Mouse (Mus musculus) limb, embryonic 12.5 days (tissue): Measurements from ENCODE around the gene Rsrc1. TPM values are rescaled to one million over a fixed set of nuclear protein-coding genes. Genes with fewer than 3 reads are reported as not detected.

Experiments used
- ATAC-seq: fragments of 200-750 bp; cut with Nextera tagmentation; 2 replicates; pipeline ENCODE4 v1.8.0; 2017; ENCODE audit warnings: low read depth, moderate TSS enrichment; ENCODE audit not compliant: insufficient number of reproducible peaks, insufficient read depth, low FRiP score, low TSS enrichment
- H3K27ac ChIP-seq: fragments of 300-500 bp; sonication (generic); 2 replicates; pipeline ENCODE4 v1.5.1; 2016; ENCODE audit warnings: mild to moderate bottlenecking, moderate library complexity
- H3K27me3 ChIP-seq: fragments of 300-500 bp; sonication (generic); 2 replicates; pipeline ENCODE4 v1.6.1; 2016; ENCODE audit warnings: mild to moderate bottlenecking, moderate library complexity
- H3K36me3 ChIP-seq: fragments of 300-500 bp; sonication (generic); 2 replicates; pipeline ENCODE4 v1.6.1; 2016; ENCODE audit warnings: mild to moderate bottlenecking, moderate library complexity
- H3K4me1 ChIP-seq: fragments of 300-500 bp; sonication (generic); replicated peaks from 2 replicates; pipeline ENCODE4 v1.6.1; 2016
- H3K4me2 ChIP-seq: fragments of 300-500 bp; sonication (generic); 2 replicates; pipeline ENCODE4 v1.6.1; 2016; ENCODE audit warnings: mild to moderate bottlenecking, moderate library complexity
- H3K4me3 ChIP-seq: fragments of 300-500 bp; sonication (generic); replicated peaks from 2 replicates; pipeline ENCODE4 v1.5.1; 2016; ENCODE audit warnings: mild to moderate bottlenecking
- H3K9ac ChIP-seq: fragments of 300-500 bp; sonication (generic); replicated peaks from 2 replicates; pipeline ENCODE4 v1.6.1; 2016; ENCODE audit warnings: mild to moderate bottlenecking, moderate library complexity
- H3K9me3 ChIP-seq: fragments of 300-500 bp; sonication (generic); 2 replicates; pipeline ENCODE4 v1.6.1; 2016; ENCODE audit warnings: mild to moderate bottlenecking, moderate library complexity
- WGBS: fragments of 180-500 bp; shearing (Covaris S2); methylation state at CpG from one replicate; pipeline ENCODE4 v1.1.7; 2016; 5-methylcytosine and 5-hydroxymethylcytosine counted together
- polyA plus RNA-seq: library from polyadenylated mRNA; unstranded; fragments of >200 nt; fragmentation: Nextera tagmentation; extraction: Ambion mirVana; gene quantifications from 2 replicates; pipeline ENCODE4 v1.2.1, GENCODE M21; 2016

Rsrc1 gene
- 47.4 and 49.5 TPM in 2 replicates for polyA plus RNA-seq

GRCm38 (mm10) chr3:66981101-66981661 lies at the start of gene Rsrc1:
Gene Rsrc1 (plus strand): TSS chr3:66981390.
- H3K27ac ChIP-seq: peak within 1 kb of the TSS; percentile 99
- WGBS: under 1% methylated on average over 59 of the region's 62 CpGs
- H3K4me2 ChIP-seq: peak within 1 kb of the TSS; percentile 76
- peaks cover 43% of the 10 kb centered on the region for H3K27me3 ChIP-seq
- H3K4me1 ChIP-seq: peaks cover 19% of the 10 kb centered on the region
- no peaks in the 10 kb centered on the region for H3K36me3 ChIP-seq
- peak within 1 kb of the TSS; percentile 97 for H3K9ac ChIP-seq
- no peaks in the 10 kb centered on the region for H3K9me3 ChIP-seq
- no peak for ATAC-seq
- H3K4me3 ChIP-seq: peak within 1 kb of the TSS; percentile 73

- WGBS: 16% methylated on average over 10 of the region's 10 CpGs
- Histone ChIP-seq H3K9ac (no peak overlapping the region), H3K4me1 (0 out of 2 replicates have a peak, but pooled peaks cover 7% of the 10 kb centered on the region), H3K9me3 (no peaks in the 10 kb centered on the region), H3K36me3 (no peaks in the 10 kb centered on the region), H3K27ac (no peak overlapping the region), H3K4me2 (no peak overlapping the region), H3K4me3 (no peak overlapping the region), H3K27me3 (no peaks in the 10 kb centered on the region)
- ATAC-seq: no peak
These were observed 41.5 kb upstream of the Rsrc1 start for GRCm38 (mm10) chr3:66939675-66940074.

GRCm38 (mm10) chr3:66955126-66955525 lies 26.1 kb upstream of the Rsrc1 start:
- Histone ChIP-seq H3K4me3 (no peak overlapping the region), H3K9me3 (no peaks in the 10 kb centered on the region), H3K4me1 (no peaks in the 10 kb centered on the region), H3K27ac (no peak overlapping the region), H3K9ac (no peak overlapping the region), H3K4me2 (no peak overlapping the region), H3K27me3 (no peaks in the 10 kb centered on the region), H3K36me3 (no peaks in the 10 kb centered on the region)
- ATAC-seq: no peak
- WGBS: 62% methylated on average over 2 of the region's 2 CpGs

GRCm38 (mm10) chr3:66959972-66960371 lies 21.2 kb upstream of the Rsrc1 start:
- Histone ChIP-seq H3K4me3 (no peak overlapping the region), H3K9ac (no peak overlapping the region), H3K27me3 (peaks cover 4% of the 10 kb centered on the region), H3K36me3 (no peaks in the 10 kb centered on the region), H3K27ac (no peak overlapping the region), H3K4me1 (peaks cover 6% of the 10 kb centered on the region; the same call in 1 of the 2 replicates), H3K9me3 (no peaks in the 10 kb centered on the region), H3K4me2 (no peak overlapping the region)
- no peak for ATAC-seq
- WGBS: 62% methylated on average over 5 of the region's 5 CpGs

- WGBS: 41% methylated on average over 3 of the region's 3 CpGs
These were observed 16.3 kb upstream of the Rsrc1 start for GRCm38 (mm10) chr3:66964884-66965283.

GRCm38 (mm10) chr3:66967508-66967907 lies 13.7 kb upstream of the Rsrc1 start:
- WGBS: 10% methylated on average over 4 of the region's 4 CpGs
- Histone ChIP-seq H3K27ac (no peak overlapping the region), H3K36me3 (no peaks in the 10 kb centered on the region), H3K9ac (no peak overlapping the region), H3K4me3 (no peak overlapping the region), H3K4me1 (peaks cover 22% of the 10 kb centered on the region), H3K9me3 (no peaks in the 10 kb centered on the region), H3K4me2 (no peak overlapping the region), H3K27me3 (peaks cover 38% of the 10 kb centered on the region)
- ATAC-seq: no peak

More at GRCm38 (mm10) chr3:66964884-66965283, 16.3 kb upstream of the Rsrc1 start:
- H3K36me3 ChIP-seq: no peaks in the 10 kb centered on the region
- no peak overlapping the region for H3K27ac ChIP-seq
- H3K9ac ChIP-seq: no peak overlapping the region
- peaks cover 17% of the 10 kb centered on the region for H3K27me3 ChIP-seq
- no peaks in the 10 kb centered on the region for H3K9me3 ChIP-seq
- peaks cover 7% of the 10 kb centered on the region; the same call in 1 of the 2 replicates for H3K4me1 ChIP-seq
- no peak overlapping the region for H3K4me3 ChIP-seq
- no peak for ATAC-seq
- no peak overlapping the region for H3K4me2 ChIP-seq

GRCm38 (mm10) chr3:66970261-66970660 lies 10.9 kb upstream of the Rsrc1 start:
- Histone ChIP-seq H3K4me2 (peak overlapping the region; percentile 48), H3K27me3 (peaks cover 53% of the 10 kb centered on the region), H3K36me3 (peaks cover 16% of the 10 kb centered on the region), H3K4me1 (peaks cover 24% of the 10 kb centered on the region), H3K27ac (peak overlapping the region; percentile 74), H3K4me3 (peak overlapping the region; percentile 20), H3K9ac (no peak overlapping the region), H3K9me3 (no peaks in the 10 kb centered on the region)
- WGBS: 8% methylated on average over 10 of the region's 10 CpGs
- 0 out of 2 replicates have a peak, but pooled peaks have one; percentile 2 for ATAC-seq

- Histone ChIP-seq H3K27me3 (peaks cover 50% of the 10 kb centered on the region), H3K4me3 (peak overlapping the region; percentile 20), H3K27ac (peak overlapping the region; percentile 74), H3K36me3 (peaks cover 16% of the 10 kb centered on the region), H3K4me1 (peaks cover 24% of the 10 kb centered on the region), H3K9ac (no peak overlapping the region), H3K4me2 (peak overlapping the region; percentile 48), H3K9me3 (no peaks in the 10 kb centered on the region)
- WGBS: 3% methylated on average over 29 of the region's 29 CpGs
- peak; percentile 29; the same call in 1 of the 2 replicates for ATAC-seq
These were observed 10.4 kb upstream of the Rsrc1 start for GRCm38 (mm10) chr3:66970661-66971331.

GRCm38 (mm10) chr3:66972191-66972950 lies 8.8 kb upstream of the Rsrc1 start:
- Histone ChIP-seq H3K36me3 (peaks cover 16% of the 10 kb centered on the region), H3K27me3 (peaks cover 50% of the 10 kb centered on the region), H3K4me3 (peak overlapping the region; percentile 16), H3K9me3 (no peaks in the 10 kb centered on the region), H3K4me1 (peaks cover 24% of the 10 kb centered on the region), H3K4me2 (peak overlapping the region; percentile 87), H3K9ac (peak overlapping the region; percentile 31), H3K27ac (peak overlapping the region; percentile 66; the same call in 1 of the 2 replicates)
- ATAC-seq: no peak
- 14% methylated on average over 16 of the region's 16 CpGs for WGBS

GRCm38 (mm10) chr3:66973391-66973943 lies 7.7 kb upstream of the Rsrc1 start:
- peak; percentile 43 for ATAC-seq
- Histone ChIP-seq H3K9ac (peak overlapping the region; percentile 76), H3K9me3 (no peaks in the 10 kb centered on the region), H3K4me2 (peak overlapping the region; percentile 87), H3K4me1 (peaks cover 24% of the 10 kb centered on the region), H3K4me3 (peak overlapping the region; percentile 57), H3K36me3 (peaks cover 16% of the 10 kb centered on the region), H3K27ac (peak overlapping the region; percentile 90), H3K27me3 (peaks cover 52% of the 10 kb centered on the region)
- WGBS: under 1% methylated on average over 59 of the region's 59 CpGs

- H3K4me2 ChIP-seq: peak overlapping the region; percentile 87
- ATAC-seq: no peak
- 0 out of 2 replicates have a peak overlapping the region, but pooled peaks have one; percentile 23 for H3K9ac ChIP-seq
- peak overlapping the region; percentile 90 for H3K27ac ChIP-seq
- peaks cover 16% of the 10 kb centered on the region for H3K36me3 ChIP-seq
- peaks cover 63% of the 10 kb centered on the region for H3K27me3 ChIP-seq
- peaks cover 34% of the 10 kb centered on the region for H3K4me1 ChIP-seq
- H3K4me3 ChIP-seq: peak overlapping the region; percentile 57; the same call in 1 of the 2 replicates
- no peaks in the 10 kb centered on the region for H3K9me3 ChIP-seq
- 21% methylated on average over 3 of the region's 3 CpGs for WGBS
These were observed 6.7 kb upstream of the Rsrc1 start for GRCm38 (mm10) chr3:66974501-66974900.
